Mouse (Mus musculus) induced T-regulatory cell, adult 2 months (primary cell): ENCODE results near the gene Acan.

ENCODE experiments used
- DNase-seq: peaks from one replicate; pipeline ENCODE4 v3.0.0-alpha.2; 2012; ENCODE audit warnings: low read depth

The Acan gene

DNA sequence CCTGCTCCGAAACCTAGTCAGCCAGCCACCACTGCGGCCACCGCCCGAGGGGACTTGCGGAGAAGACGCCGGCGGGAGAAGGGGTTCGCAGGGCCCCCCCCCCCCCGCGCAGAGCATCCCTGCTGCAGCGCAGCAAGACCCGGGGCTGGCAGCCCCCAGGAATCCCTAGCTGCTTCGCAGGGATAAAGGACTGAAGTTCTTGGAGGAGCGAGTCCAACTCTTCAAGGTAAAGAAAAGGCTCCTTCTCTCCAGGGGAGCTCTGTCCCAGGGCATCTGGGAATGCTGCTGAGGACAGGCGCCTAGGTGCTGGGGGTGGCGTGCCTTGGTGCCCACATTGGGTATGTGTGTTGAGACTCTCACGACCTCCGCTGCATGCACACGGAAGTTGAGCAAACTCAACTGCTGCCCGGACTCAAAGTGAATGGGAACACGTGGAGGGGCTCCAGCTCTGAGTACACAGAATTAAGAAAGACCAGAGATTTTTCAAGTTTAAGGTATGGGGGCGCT is at the start of gene Acan:
Gene Acan (plus strand): TSS at position 101 of the 507 bp plus-strand sequence.
- DNase-seq, result no peak

DNA sequence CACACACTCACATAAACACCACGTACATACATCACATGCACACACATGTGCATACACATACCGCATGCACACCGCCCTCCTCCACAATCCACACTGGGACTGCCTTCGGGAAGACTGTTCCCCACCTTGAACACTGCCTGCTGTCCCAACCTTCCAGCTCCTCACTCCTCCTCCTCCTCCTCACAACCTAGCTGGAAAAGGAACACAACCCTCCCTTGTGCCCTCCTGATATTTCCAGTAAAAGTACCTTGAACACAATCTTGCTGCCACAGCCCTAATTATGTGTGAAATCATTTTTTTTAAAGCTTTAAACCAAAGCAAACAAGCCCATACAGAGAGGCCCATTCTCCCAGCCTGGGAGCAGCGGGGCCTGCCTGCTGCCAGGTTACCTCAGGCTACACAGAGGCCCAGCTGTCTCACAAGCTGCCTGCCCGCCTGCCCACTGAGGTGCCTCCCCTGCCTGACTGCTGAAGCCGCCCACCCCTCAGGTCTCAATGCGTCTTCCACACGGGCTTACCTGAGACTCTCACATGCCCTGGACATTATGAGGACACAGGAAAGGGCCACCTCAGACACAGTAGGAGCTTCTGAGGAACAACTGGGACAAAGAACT is 31.9 kb upstream of the Acan start:
- DNase-seq, result no peak

DNA sequence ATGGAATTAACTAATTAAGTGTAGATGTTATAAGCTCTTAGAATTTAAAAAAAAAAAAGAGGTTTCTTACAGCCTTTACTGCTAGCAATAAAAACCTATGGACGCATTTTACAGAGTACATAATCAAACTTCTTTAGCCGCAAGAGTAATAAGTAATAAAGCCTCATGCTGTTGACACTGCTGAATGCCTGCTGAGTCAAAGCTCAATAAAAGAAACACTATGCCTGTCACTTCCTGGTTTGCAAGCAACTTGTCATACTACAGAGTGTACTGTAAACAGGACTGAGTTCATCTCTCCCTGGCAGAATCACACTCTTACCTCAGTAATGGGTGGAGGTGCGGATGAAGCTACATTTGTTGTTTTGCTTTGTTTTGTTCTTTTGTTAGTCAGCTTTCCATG is 24.1 kb upstream of the Acan start:
- no peak for DNase-seq

DNA sequence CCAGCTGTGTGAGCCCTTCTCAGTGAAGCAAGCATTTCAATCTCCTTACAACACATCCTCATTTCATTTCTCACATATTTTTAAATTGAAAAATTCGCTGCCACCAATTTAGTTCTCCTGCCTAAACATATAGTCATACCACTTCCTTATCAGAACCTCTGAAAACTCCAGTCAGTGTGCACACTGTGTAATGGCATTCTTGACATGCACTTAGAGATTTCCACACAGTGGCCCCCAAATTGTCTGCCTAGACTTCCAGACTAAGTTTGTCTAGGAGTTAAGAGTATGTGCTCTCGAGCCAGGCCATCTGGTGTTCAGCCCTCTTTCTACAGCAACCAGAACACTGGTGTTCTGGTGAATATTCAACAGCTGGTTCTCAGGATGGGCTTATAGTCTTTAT is 19.5 kb upstream of the Acan start:
- no peak for DNase-seq

DNA sequence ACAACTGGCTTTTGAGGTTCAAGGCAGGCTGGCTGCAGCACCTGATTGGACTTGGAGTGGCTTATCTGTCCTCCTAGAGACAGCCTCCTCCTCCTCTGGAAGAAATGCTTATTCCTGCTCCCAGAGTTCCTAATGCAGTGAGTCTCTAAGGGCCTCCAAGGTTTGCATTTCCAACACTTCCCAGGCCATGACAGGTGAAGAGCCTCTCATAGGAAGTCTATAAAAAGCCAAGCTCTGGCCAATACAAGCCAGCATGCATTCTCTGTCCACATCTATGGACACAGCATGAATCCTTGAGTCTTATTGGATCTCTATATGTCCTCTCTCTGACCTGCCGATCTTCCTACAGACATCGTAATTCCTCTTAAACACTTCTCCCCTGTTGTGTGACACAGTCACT is 18.8 kb upstream of the Acan start:
- no peak for DNase-seq

DNA sequence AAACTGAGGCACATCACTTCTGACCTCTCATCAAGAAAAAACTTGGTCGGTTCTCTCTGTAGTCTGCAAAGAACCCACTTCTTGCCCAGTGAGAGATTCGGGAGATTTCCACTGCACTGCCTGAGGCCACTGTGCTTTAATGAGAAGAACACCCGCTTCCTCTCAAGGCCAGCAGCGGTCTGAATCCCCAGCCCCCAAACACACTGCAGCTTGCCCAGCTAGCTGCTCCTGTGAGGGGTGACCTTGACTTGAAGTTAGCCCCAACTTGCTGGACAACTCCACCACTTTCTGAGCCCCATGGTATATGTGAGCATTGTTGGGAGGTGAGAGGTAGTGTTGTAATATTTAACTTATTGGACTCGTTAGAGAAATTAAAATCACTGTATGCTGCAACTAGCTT is 1.2 kb upstream of the Acan start:
- no peak for DNase-seq

DNA sequence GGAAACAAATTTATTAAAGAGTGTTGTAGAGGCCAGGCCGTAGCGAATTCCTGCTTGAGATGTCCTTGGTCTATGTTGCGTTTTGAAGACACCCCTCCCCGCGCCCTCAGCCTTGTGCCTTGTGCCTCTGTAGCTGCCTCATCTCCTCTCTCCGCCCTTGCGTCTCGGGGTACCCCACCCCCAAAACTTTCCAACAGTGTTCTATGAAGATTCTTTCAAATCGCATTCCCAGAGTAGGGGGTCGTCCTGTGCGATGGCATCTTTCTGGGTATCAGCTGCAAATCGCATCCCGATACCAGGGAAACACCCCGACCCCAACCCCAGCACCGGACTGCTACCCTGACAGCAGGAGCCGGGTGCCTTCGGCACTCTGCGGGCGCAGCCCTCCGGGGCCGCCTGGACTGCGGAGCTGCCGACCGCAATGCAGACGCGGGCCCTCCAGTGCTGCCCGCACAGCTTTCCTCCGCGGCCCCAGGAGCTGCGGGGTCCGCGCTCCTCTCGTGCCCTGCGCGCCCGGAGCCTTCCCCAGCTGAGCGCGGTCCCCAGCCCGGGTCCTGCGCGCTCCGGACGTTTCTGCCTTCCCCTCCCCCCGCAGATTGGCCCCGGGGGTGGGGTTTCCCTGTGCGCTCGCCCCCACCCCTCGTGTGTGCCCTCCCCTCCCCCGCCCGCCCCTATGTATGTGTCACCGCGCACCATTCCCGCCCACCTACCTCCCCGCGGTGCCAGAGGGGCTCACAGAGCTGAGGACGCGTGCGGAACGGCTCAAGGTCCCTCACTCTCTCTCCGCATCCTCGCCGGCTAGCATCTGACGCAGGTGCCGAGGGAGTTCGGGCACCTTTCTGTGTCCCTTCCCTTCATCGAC is 531 bp upstream of the Acan start:
- DNase-seq, result no peak

DNA sequence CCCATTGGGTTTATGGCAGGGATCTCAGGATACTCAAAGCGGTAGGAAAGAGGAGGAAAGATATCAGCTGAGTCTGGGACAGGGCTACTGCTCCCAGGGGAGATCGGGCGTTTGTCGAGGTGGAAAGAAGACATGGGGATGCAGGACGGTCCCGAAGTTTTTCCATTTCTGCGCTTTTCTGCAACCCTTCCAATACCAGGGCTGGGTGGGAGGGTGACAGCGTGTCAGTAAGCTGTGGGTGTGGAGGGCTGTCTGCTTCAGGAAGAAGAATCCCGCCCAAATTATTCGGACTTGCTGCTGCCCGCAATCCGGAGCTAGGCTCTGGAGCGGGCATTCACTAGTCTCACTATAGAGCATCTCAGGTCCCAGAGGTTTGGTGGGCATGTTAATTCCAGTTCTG is 828 bp downstream of the Acan start:
- no peak for DNase-seq

DNA sequence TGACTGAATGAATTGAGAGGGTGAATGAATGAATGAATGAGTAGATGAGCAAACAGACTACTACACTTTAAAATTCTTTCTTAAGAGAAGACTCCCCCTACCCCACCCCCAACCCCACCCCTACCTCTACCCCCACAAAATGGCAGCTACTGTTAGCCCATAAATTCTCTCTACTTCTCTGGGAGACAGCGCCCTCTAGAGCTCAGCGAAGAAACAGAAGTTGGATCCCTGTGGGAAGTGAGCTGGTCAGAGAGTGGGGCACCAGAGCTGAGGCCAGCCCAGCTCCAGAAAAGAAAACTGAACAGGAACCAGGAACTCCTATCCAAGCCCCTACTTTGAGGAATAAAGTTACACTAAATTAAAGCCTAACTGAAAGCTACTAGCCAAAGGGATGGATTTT is 5.3 kb downstream of the Acan start:
- peak; percentile 7 for DNase-seq

DNA sequence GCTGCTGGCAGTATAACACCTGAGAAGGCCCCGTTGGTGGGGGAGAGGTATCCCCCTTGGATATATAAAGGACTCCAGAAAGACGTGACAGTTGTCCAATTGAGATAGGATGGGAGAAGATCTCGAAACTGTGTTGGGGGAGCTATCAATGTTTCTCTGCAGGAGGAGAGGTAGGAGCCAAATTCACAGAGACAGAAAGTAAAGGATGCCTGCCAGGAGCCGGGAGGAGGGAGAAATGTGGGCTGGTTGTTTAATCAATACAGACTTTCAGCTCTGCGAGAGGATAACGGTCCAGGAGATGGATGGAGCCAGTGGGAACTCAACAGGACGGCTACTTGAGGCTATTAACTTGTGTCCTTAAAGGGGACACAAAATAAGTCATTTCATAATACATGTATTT is 14.2 kb downstream of the Acan start:
- no peak for DNase-seq

DNA sequence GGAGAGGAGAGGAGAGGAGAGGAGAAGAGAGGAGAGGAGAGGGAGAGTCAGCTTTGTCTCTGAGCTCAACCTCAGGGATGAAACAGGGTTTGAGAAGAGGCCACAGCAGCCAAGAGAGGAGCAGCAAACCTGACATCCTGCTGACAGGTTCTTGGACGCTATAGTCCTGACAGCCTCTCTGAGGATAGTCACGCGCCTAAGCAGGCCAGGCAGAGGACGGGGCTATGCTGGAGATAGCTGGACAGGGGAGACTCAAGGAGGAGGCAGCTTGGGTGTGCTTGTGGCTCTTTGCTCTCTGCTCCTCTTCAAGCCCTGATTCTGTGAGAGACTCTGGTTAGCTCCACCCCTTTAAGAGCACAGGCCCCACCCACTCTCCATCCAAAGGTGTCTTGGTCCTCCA is 14.9 kb downstream of the Acan start:
- DNase-seq, result no peak

DNA sequence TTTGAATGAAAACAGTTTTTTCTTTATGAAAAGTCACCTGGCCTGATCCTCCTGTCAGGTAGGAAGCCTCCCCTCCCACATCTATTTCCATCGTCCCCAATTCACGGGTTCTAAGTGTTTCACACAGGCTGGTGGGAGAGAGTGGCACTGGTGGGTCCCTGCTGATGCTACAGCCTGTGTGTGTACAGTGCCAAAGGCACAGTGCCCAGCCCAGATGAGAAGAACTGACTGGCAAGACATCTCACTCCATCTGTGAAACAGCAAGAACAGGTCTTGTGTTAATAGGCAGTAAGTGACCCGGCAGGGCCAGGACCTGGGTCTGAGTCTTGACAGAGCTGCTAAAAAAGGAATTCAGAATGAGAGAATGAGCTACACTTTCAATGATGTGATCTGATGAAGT is 25.9 kb downstream of the Acan start:
- DNase-seq, result no peak

DNA sequence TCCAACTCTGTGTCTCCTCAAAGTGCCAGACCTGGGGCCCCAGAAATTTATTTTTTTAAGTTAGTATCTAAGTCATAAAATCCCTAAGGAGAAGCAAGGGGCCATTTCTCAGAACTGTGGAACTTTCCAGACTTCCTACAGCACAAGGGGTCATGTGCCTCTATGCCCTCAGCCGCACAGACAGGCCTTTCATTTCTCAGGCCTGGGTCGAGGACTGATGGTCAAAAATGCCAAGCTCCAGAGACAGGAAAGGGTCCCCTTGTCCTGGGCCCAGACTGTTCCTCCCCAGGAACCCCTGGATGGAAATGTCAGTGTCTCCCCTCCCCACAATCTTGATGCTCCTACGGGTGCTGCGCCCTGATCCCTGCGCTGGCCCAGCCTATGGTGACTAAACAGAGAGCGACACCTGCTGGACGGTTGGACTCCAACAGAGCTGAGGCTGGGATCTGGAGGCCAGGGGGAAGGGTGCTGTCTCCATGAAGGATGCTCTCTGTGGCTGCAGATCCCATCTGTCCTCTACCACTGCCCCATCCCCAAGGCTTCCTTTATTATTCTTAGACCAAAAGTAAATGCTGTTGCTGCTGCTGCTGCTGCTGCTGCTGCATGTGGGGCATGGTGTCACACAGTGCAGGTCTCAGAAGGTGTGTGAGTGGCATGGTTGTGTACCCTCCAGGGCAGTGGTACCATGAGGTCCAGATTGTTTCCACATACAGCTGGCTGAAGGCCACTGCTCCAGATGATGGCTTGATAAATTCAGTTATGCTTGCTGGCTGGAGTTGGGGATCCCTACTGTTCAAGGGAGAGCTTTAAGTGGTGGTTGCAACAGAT is 27.5 kb downstream of the Acan start:
- peak; percentile 65 for DNase-seq

DNA sequence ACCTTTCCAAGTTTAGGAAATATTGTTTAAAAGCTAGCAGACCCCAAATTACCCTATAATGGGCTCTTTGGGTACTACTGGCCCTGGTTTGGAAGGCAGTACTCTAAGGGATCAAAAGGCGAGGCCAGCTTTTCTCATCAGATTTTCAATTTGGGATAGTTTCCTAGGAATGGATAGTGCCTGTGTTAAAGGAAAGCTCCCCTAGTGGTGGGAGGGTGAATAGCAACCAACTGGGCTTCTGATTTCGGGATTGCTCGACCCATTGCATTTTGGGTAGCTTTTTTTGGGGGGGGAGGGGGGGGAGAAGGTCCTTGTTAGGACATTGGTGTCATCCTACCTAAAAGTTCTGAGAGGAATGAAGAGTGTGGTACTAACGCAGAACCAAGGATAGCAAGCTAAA is 35.8 kb downstream of the Acan start:
- peak; percentile 27 for DNase-seq

DNA sequence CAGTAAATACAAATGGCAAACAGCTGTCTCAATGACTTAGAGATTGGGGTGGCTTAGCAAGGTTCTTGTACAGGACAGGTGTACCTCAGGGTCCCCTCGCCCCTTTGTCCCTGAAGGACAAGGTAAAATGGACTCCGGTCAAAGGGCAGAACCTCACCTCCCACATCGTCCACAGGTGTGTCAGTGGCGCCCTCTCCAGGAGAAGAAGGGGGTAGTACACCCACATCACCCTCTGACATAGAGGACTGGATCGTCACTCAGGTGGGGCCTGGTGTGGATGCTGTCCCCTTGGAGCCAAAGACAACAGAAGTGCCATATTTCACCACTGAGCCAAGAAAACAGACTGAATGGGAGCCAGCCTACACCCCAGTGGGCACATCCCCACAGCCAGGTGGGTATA is 43.2 kb downstream of the Acan start:
- no peak for DNase-seq

DNA sequence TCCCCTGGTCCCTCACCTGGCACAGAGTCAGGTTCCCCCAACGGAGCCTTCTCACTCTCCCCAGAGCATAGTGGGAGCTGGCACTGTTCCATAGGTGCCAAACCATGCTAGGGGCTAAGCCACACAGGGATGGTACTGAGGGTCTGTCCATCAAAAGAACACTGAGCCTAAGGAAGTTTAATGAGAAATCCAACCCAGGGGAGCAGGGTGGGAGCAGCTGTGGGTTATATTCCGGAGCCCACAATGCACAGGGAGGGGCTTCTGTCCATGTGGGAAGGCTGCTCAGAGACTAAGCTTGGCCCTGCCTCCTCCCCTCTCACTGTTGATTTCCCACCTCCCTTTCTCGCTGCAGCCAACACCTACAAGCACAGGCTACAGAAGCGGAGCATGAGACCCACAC is 60.6 kb downstream of the Acan start:
- no peak for DNase-seq

DNA sequence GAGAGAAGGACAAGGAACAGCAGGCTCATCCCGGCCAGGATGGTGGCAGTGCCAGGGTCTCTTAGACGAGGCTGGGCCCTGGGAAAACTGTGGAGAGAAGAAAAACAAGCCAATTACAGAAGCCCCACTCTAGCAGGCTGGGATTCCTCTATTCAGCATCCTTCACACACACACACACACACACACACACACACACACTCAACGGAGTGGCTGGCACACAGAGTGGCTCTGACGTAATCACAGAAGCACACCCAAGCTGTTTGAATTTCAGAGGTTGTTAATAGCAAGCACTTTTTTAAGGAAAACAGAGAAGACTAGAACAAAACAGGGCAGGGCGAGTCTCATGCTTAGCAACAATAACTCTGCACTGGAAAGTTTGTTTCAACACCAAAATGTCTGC is 70.2 kb downstream of the Acan start:
- DNase-seq, result no peak

DNA sequence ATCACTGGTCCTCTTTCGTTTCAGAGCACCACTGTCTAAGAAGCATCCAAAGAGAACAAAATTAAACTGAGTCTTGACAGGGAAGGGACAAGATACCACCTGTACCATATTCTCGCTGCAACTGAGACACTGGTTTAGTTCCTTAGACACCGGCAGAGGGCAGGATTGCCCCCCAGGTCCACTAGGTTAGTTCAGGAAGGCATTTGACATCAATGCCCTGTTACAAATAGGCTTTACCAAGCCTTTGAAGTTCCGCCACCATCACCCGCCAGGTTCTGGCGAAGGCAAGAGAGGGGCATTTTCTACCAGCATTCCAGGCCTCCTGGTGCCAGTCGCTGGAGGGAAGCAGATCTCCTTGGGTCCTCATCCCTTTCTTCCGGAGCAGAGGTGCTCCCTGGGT is 76.6 kb downstream of the Acan start:
- DNase-seq, result no peak

DNA sequence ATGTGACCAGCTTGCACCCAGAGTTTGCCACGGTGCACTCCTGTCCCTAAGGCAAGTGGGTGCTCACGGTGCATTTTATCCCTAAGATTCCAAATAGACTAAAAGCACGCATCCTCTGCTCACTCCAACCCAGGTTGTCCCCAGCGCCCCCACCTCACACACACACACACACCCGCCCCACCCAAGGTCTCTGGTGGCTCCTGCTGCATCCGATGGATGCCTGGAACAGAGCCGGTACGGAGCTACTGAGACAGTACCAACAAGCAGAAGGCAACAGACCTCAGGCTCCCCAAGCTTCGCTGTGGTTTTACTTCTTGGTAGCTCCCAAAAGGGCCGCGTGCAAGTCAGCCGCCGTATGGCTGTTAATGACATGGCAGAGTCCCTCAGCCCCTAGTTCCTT is 77.1 kb downstream of the Acan start:
- no peak for DNase-seq

DNA sequence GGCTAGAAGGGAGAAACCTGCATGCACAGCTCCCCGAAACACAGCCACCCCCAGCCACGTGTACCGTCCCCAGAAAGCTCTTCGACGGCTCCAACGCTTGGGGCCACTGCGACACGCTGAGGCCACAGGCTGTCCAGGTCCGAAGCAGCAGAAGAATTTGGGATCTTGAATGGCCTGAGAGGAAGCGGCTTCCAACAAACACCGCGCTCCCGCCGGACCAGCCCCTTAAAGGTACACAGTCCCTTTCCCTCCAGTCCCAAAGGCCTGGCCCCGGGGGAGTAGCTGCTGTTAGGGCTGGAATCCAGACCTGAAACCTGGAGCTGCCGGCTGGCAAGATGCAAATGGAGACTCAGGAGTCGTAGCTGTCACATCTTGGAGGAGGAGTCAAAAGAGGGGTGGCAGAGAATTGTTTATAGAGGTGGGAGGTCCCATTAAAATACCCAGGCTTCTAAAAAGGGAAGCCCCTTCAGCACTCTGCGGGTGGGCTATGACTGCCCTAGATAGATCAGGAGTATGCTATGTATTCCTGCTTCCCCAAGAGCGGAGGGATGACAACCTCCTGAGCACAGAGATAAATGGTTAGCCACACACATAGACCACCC is 77.7 kb downstream of the Acan start, which contains the start of gene Hapln3:
Gene Hapln3 (minus strand): TSS at position 176 of the 602 bp plus-strand sequence.
- no peak for DNase-seq

DNA sequence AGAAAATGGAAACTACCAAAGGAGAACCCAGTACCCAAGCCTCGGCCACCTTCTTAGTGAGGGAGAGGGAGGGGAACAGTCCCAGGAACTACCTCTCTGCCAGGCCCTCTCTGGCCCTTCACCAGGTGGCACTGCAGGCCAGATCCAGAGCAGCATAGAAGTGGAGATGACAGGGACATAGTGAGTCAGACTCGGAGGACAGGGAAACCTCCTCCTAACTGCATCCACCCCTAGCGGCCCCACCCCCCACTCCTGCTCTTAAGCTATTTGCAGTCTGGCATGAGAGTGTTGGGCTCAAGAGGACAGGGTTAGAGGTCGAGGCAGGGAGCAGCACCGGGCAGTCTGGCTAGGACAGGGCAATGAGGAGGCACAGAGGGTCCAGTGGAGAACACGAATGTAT is 80.1 kb downstream of the Acan start:
- no peak for DNase-seq

DNA sequence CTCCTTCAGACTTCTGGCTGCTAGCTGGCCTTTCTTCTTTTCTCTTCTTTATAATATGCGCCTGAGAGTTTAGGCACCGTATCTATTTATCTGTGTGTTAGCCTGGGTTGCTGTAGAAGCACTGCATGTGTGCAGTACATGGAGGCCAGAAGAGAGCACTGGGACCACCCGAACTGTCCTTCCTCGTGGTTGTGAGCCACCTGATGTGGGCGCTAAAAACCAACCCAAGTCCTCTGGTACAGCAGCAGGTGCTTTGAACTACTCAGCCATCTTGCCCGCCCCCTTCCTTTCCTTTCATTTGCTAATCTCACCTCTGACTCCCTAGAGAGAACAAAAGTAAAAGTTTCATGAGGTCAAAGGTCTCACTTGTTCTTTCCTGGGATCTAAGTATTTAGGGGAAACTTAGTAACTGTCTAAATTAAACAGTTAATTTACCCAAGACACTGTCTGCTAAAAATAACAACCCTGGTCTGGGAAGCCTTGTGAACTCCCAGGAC is 86.1 kb downstream of the Acan start:
- no peak for DNase-seq
